Mouse (Mus musculus): ENCODE results near the gene Enpp3.

Gene Enpp3

DNA sequence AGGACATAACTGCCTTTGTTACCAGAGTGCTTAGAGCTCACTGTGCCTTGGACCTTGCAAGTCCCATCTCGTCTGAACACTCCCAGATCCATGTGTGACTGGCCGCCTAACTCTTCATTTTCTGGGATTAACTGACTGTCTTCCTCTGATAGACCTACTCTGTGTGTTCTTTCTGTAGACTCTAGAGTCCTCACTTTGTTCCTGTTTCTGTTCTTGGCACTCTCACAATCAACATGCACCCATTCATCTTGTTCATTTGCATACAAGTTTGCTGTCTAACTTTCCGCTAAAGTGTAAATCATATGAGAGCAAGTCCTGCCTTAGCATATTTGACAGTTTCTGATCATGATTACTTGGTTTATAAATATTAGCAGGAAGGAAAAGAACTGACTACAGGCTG is 79.4 kb downstream of the Enpp3 start:
- DNase-seq (ENCODE audit: low spot score), result no peak

DNA sequence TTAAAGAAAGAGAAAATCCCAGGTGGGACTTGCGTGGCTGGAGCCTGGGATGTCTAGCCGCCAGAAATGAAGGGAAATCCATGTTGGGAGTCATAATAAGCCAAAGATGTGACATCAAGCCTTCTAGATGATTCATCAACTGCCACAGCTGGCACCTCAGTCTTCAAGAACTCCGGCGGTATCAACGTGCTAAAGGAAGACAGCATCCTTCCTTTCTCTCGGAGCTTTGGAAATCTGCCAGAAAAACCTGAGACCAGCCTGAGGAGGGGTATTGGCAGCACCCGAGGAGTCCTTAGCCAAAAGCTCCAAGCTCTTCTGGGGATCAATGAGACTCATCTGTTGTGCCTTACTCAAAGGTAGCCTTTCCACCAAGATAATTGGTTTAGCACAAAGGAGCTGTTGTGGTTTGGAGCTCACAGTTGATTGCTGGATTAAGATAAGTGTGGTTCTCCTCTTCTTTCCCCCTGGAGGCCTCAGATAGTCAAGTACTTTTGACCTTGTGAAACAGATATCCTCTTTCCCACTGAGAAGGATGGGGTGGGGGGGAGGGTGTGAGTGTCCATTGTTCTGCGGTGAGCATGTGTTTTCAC is 84.2 kb downstream of the Enpp3 start:
- no peak for DNase-seq (ENCODE audit: low spot score)

DNA sequence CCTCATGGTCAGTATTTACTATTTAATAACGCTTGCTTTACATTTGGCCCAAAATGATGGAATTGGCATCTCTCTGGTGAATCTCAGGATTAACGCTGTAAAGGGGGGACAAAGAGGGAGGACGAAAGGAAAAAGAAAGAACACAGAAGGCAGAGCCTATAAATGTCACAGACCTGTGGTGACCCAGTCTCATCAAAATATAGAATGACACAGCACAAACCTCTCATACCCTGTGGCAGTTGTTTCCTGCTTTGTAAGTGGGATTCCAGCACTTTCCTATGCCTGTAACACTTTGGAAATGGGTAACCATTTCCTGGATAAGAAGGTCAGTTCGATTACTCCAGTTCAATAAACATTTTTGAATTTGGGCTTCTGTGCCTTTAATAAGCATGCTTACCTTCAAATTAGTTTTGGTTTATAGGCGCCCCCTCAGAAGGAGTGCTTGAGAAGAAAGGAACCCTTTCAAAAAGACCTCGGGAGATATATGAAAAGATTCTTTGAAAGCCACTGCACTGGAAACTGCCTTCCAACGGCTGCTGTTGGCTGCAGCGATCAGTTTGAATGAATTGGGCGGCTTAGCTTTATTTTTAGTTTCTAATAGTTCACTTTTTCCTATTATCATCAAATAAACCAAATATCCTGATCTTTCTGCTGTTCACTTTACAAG is 87.6 kb downstream of the Enpp3 start:
- no peak for DNase-seq (ENCODE audit: low spot score)

DNA sequence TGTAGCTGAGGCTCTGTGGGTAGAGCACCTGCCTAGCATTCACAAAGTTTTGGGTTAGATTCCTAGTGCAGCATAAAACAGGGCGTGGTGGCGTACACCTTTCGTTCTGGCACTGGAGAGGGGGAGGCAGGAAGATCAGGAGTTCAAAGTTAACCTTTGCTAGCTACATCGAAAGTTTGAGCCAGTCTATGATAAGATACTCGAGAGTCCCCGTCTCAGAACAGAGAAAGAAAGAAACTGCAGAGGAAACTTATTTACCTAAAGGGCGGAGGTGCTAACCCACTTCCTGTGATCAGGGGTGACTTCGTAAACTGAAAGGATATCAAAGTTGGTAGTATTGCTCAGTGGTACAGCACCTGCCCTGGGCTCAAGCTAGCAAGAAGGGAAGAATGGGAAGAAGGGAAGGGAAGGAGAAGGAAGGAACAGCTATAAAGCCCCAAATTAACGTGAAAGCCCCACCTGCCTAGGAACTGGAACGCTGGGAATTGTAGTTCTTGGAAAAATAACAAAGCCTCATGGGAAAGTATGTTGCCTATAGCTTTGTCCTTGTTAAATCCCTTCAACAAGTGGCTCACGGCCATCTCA is 88.3 kb downstream of the Enpp3 start:
- DNase-seq (ENCODE audit: low spot score), result no peak

DNA sequence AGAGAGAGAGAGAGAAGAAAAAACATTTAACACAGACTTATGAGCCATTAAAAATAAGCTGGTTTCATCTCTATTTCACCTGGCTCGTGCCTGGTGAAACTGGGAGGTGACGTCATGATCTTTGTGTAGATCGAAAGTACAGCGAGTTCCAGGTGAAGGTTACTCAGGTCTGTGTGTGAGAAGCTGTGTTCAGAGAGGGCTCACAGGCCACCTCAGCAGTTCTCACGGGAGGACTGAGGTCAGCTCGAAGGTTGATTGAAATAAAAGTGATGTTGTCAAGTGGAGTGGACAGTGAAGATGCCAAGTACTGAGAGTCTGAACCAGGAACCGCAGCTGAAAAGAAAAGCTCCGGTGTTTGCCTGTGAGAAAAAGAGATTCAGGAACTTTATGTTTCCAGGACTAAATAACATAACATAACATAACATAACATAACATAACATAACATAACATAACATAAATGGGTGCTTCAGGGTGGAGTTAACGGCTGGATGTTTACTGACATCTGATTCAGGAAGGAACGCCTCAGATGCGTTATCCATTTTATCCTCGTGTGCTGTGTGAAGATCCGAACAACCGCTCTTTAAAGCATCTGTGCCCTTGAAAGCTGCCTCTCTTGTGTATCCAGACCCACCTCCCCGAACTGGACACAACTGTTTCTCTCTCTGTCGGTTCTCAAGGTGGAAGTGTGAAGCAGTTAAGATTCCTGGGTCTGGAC is 88.9 kb downstream of the Enpp3 start:
- no peak for DNase-seq (ENCODE audit: low spot score)

DNA sequence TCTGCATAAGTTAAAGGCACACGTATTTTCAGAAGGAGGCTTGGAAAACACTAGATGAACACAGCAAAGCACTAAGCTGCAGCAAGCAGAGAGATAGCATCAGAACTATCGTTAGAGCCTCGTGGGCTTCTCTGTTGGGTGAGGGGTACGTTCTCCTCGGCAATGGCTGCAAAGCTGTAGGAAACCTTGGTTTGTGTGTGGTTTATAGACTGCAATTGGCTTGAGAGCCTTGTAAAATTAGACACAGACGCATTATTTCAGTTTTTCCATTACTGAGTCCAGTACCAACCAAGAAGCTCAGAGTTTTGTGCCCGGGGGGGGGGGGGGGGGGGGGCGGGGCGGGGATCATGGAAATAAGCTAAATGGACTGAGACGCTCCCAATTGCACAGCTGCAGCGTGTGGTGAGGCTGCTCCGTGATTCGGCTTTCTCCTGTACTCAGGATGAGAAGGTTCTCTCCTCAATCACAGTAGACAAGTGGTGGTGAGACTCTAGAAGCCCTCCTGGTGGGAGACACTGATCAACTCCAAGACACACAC is 99.6 kb downstream of the Enpp3 start:
- no peak for DNase-seq (ENCODE audit: low spot score)

DNA sequence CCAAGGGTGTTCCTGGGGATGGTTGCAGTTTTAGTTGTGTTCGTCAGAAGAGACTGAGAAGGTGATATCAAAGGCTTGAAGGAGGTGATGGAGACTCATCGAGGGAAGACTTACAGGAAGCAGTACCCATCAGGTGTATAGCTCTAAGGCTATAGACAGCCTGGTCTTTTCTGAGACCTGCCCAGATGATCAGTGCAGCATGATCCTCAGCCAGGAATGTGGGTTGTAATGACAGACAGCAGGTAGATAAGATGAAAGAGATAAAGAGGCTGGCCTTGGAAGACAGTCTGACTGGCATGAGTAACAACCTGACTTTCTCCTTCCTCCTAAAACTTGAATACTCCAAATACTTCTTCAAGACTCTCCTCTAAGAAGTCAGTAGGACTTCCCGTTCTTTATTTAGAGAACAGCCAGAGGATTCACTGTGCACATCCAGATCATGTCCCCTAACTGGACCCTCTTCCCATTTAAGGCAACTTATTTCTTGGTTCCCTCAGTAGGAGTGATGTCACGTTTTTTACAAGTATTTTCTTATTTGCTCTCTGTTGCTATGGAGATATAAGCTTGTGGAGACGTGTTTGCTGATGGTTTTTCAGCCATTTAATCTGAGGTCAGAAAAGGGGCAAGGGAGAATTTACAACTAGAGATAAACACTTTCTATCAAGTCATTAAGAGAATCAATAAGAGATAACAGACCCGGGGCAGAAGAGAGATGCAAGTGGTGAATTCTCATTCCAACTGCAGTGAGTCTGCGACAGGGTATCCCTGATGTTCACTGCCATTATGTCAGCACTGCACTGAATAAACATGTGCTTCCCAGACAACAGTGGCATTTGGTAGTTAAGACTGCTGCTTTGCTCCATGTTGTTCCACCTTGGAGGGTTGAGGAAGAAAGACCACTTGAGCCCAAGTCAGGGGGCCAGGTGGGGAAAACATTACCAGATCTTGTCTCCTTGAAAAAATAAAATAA is 101.1 kb downstream of the Enpp3 start:
- no peak for DNase-seq (ENCODE audit: low spot score)

DNA sequence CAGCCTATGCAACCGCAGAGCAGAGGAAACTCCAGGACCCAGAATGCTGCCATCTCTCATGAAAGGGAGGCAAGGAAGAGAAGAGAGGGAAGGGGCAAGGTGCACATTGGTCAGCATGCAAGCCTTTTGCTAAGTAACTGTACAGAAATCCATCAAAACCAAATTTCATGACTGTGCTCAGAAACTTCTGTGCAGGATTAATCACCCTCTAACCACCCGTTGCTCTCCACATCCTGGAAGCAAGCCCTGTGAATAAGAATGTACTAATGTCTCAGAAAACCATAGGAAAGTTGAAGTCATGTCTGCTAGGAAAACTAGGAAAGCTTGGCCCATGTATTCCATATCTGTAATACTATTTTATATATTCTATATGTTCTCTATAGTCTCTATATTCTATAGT is 103.5 kb downstream of the Enpp3 start:
- no peak for DNase-seq (ENCODE audit: low spot score)

DNA sequence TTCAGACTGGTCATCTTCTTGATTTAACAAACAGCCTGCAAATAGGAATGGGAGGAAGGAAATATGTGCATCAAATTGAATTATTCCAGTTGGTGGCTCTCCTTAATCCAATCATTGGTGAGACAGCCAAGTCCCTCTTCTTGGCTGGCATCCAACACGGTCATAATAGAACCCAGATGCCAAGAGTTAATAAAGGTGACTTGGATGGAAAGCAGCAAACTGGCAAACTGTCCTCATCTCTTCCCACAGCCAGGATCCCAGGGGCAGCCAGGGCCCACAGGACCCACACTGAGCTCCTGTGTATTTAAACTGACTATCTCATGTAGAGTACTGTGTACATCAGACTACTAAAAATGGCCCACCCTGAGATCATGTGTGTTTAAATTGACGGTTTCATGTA is 104.2 kb downstream of the Enpp3 start:
- no peak for DNase-seq (ENCODE audit: low spot score)

DNA sequence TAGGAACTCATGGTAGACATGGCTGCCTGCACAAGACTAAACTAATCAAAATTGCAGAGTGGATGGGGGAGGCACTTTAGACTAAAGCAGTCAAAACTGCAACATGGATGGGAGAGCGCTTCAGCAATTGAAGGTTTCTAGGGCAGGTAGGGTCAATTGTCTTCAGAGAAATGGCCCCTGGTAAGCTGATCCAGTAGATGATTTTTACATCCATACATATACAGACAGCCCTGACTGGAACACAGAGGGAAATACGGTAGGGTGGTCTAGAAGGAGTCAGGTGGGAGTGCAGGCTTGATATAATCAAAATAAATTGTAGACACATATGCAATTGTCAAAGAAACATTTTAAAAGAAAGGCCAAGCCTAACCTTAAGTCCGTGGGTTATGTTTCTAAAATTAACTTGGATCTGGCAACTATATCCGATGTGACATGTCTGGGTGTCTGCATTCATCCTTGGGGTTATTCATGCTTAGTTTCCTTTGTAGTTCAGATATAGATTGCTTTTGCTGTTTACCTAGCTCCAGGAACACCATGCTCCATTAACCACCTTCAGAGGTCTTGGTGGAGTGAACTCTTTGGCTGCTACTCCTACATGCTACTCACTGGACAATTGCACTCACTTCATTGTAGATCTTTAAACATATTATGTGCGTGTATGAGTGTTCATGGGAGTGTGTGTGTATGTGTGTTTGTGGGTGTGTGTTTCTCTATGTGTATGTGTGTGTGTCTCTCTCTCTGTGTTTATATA is 107.4 kb downstream of the Enpp3 start:
- DNase-seq (ENCODE audit: low spot score), result no peak

DNA sequence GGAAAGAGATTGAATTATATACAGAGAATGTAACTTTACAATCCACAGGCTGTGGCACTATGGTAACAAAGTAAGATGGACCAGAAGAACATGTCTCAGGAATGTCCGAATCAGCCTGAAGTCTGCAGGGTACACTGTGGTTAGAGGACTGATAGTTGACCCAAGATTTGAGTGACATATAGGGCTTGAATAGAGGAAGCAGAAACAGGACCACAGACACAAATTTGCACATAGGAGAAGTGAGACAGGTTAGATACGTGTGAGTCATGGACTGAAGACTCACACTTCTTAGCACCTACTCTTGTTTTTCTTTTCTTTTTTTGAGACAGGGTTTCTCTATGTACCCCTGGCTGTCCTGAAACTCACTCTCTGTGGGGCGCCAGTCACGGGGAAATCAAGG is 115.1 kb downstream of the Enpp3 start:
- no peak for DNase-seq (ENCODE audit: low spot score)

DNA sequence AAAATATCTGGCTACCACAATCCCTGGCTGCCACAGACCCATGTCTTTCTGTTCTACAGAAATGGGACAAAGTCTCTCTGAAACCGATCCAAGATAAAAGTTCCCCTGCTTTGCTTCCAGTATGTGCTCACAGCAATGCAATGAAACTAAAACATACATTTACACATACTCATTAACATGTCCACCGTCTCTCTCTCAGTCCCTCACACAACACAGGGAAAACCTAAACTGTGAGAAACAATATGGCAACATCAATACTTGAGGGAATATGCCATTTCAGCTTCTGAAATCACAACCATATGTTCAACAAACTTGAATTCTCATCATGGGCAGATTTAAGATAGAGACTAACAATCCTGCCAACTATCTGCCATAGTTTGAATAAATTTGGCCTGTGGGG is 117.4 kb downstream of the Enpp3 start:
- DNase-seq (ENCODE audit: low spot score), result no peak

All from layer of hippocampus, adult 11-12 months (tissue).